Mouse (Mus musculus) retina, postnatal 1 day (tissue): Measurements from ENCODE around the gene Syce2.

Source experiments
- DNase-seq: peaks from one replicate; pipeline ENCODE4 v3.0.0-alpha.2; 2012

The Syce2 gene

GRCm38 (mm10) chr8:84933767-84934559, 62.1 kb downstream of the Syce2 start:
- no peak for DNase-seq

- DNase-seq: peak; percentile 93
Measured at GRCm38 (mm10) chr8:84934860-84935259, 62.9 kb downstream of the Syce2 start.

GRCm38 (mm10) chr8:84935489-84935888, 63.6 kb downstream of the Syce2 start:
- peak; percentile 57 for DNase-seq

- peak; percentile 60 for DNase-seq
Measured at GRCm38 (mm10) chr8:84936041-84936961, 64.4 kb downstream of the Syce2 start.

GRCm38 (mm10) chr8:84936962-84937546, 65.1 kb downstream of the Syce2 start, which contains the start of gene Mast1:
Mast1 (minus strand) TSS chr8:84937359.
- peak; percentile 86 for DNase-seq
